Mouse (Mus musculus) CH12.LX (cell line): Measurements from ENCODE around the gene Ugcg. TPM values are rescaled to one million over a fixed set of nuclear protein-coding genes. Genes with fewer than 3 reads are reported as not detected.

Source experiments
- DNase-seq: peaks from one replicate; pipeline ENCODE4 v3.0.0-alpha.2; 2013; ENCODE audit errors: extremely low read depth
- H3K27ac ChIP-seq: 2 replicates; pipeline ENCODE4 v1.5.1; 2012; ENCODE audit warnings: low read depth, mild to moderate bottlenecking, control low read depth, moderate library complexity; ENCODE audit not compliant: insufficient read depth
- H3K27me3 ChIP-seq: replicated peaks from 2 replicates; pipeline ENCODE3; 2012; ENCODE audit warnings: inconsistent platforms
- H3K36me3 ChIP-seq, 2 experiments: replicated peaks in 1 of 2; 2 replicates each; pipeline versions ENCODE3 to v1.6.1; 2012; ENCODE audit warnings: inconsistent platforms in 1 of 2, low read length in 1 of 2, mild to moderate bottlenecking in 1 of 2, mixed read lengths in 1 of 2, moderate library complexity in 1 of 2; ENCODE audit not compliant: control insufficient read depth in 1 of 2, insufficient read depth in 1 of 2
- H3K4me1 ChIP-seq, 2 experiments: 2 replicates each; pipeline ENCODE4 v1.6.1; 2012; ENCODE audit warnings: inconsistent platforms in 1 of 2, moderate library complexity in 1 of 2; ENCODE audit not compliant: insufficient read depth in 2 of 2, control insufficient read depth in 1 of 2
- H3K4me2 ChIP-seq: 2 replicates; pipeline ENCODE4 v1.6.1; 2012; ENCODE audit warnings: low read depth, mild to moderate bottlenecking, control low read depth; ENCODE audit not compliant: poor library complexity, insufficient read depth, severe bottlenecking
- H3K4me3 ChIP-seq, 3 experiments: fragments of 150-350 bp in 1 of 3; sonication (generic) in 1 of 3; replicated peaks in 1 of 3; 2 replicates each; pipeline versions ENCODE3 to v1.5.1; 2011 to 2012; ENCODE audit warnings: low read depth in 2 of 3, low read length in 2 of 3, mild to moderate bottlenecking in 2 of 3, moderate library complexity in 2 of 3, control low read depth in 1 of 3, improper control_type of control experiment in 1 of 3, inconsistent platforms in 1 of 3, mixed read lengths in 1 of 3; ENCODE audit not compliant: poor library complexity in 1 of 3
- H3K79me2 ChIP-seq: replicated peaks from 2 replicates; pipeline ENCODE4 v1.6.1; 2012; ENCODE audit warnings: mild to moderate bottlenecking, moderate library complexity; ENCODE audit not compliant: control insufficient read depth, poor library complexity, insufficient read depth, severe bottlenecking; ENCODE audit errors: extremely low read depth
- H3K9ac ChIP-seq: 2 replicates; pipeline ENCODE4 v1.6.1; 2012; ENCODE audit warnings: low read depth, mild to moderate bottlenecking, control low read depth, moderate library complexity; ENCODE audit not compliant: insufficient read depth
- H3K9me3 ChIP-seq: replicated peaks from 2 replicates; pipeline ENCODE3; 2012; ENCODE audit warnings: low read length, inconsistent platforms, mixed read lengths
- CHD2 ChIP-seq: IDR thresholded peaks from 2 replicates; pipeline ENCODE4 v1.6.1; 2011; ENCODE audit warnings: low read length, improper control_type of control experiment
- CTCF ChIP-seq, 2 experiments: IDR thresholded peaks in 1 of 2; conservative IDR thresholded peaks in 1 of 2; 2 replicates each; pipeline ENCODE4 v1.5.1; 2011 to 2012; ENCODE audit warnings: low read depth in 2 of 2, low read length in 2 of 2, improper control_type of control experiment in 1 of 2, inconsistent platforms in 1 of 2, mild to moderate bottlenecking in 1 of 2, moderate library complexity in 1 of 2
- ELF1 ChIP-seq: IDR thresholded peaks from 2 replicates; pipeline ENCODE4 v1.6.1; 2014; ENCODE audit warnings: low read depth, mild to moderate bottlenecking, inconsistent platforms, low read length, improper control_type of control experiment
- ETS1 ChIP-seq: conservative IDR thresholded peaks from 2 replicates; pipeline ENCODE4 v1.6.1; 2012; ENCODE audit warnings: low read depth, mild to moderate bottlenecking, inconsistent platforms, low read length, improper control_type of control experiment, moderate library complexity
- HCFC1 ChIP-seq: IDR thresholded peaks from 2 replicates; pipeline ENCODE4 v1.6.1; 2012; ENCODE audit warnings: low read depth, mild to moderate bottlenecking, inconsistent platforms, low read length, improper control_type of control experiment
- JUND ChIP-seq: conservative IDR thresholded peaks from 2 replicates; pipeline ENCODE4 v1.6.1; 2011; ENCODE audit warnings: low read depth, low read length, improper control_type of control experiment
- MAX ChIP-seq: IDR thresholded peaks from 2 replicates; pipeline ENCODE4 v1.6.1; 2011; ENCODE audit warnings: low read length, improper control_type of control experiment
- MAZ ChIP-seq: IDR thresholded peaks from 2 replicates; pipeline ENCODE4 v1.6.1; 2012; ENCODE audit warnings: low read depth, mild to moderate bottlenecking, inconsistent platforms, low read length, improper control_type of control experiment, moderate library complexity
- MEF2A ChIP-seq: IDR thresholded peaks from 2 replicates; pipeline ENCODE4 v1.6.1; 2014; ENCODE audit warnings: low read depth, mild to moderate bottlenecking, inconsistent platforms, low read length, improper control_type of control experiment, borderline replicate concordance
- NELFE ChIP-seq: IDR thresholded peaks from 2 replicates; pipeline ENCODE4 v1.6.1; 2011; ENCODE audit warnings: low read depth, low read length, improper control_type of control experiment
- NRF1 ChIP-seq: IDR thresholded peaks from 2 replicates; pipeline ENCODE4 v1.6.1; 2014; ENCODE audit warnings: low read depth, mild to moderate bottlenecking, inconsistent platforms, low read length, improper control_type of control experiment, moderate library complexity
- PAX5 ChIP-seq: IDR thresholded peaks from 2 replicates; pipeline ENCODE4 v1.6.1; 2012; ENCODE audit warnings: low read length, inconsistent platforms, mixed read lengths
- POLR2AphosphoS2 ChIP-seq: IDR thresholded peaks from 2 replicates; pipeline ENCODE4 v1.6.1; 2011; ENCODE audit warnings: low read depth, low read length, improper control_type of control experiment
- RAD21 ChIP-seq: IDR thresholded peaks from 2 replicates; pipeline ENCODE4 v1.6.1; 2011; ENCODE audit warnings: low read depth, mild to moderate bottlenecking, low read length, improper control_type of control experiment, moderate library complexity
- SMC3 ChIP-seq: IDR thresholded peaks from 2 replicates; pipeline ENCODE4 v1.6.1; 2011; ENCODE audit warnings: low read depth, low read length, improper control_type of control experiment
- TBP ChIP-seq: conservative IDR thresholded peaks from 2 replicates; pipeline ENCODE4 v1.6.1; 2011; ENCODE audit warnings: low read depth, low read length, improper control_type of control experiment
- TCF12 ChIP-seq: IDR thresholded peaks from 2 replicates; pipeline ENCODE4 v1.6.1; 2014; ENCODE audit warnings: low read depth, mild to moderate bottlenecking, inconsistent platforms, low read length, improper control_type of control experiment
- UBTF ChIP-seq: IDR thresholded peaks from 2 replicates; pipeline ENCODE4 v1.6.1; 2012; ENCODE audit warnings: low read depth, mild to moderate bottlenecking, inconsistent platforms, low read length, improper control_type of control experiment, moderate library complexity
- USF1 ChIP-seq: IDR thresholded peaks from 2 replicates; pipeline ENCODE4 v1.6.1; 2014; ENCODE audit warnings: low read depth, mild to moderate bottlenecking, inconsistent platforms, low read length, improper control_type of control experiment
- ZKSCAN1 ChIP-seq: IDR thresholded peaks from 2 replicates; pipeline ENCODE4 v1.6.1; 2012; ENCODE audit warnings: low read depth, inconsistent platforms, low read length, improper control_type of control experiment, borderline replicate concordance
- ZNF384 ChIP-seq: IDR thresholded peaks from 2 replicates; pipeline ENCODE4 v1.6.1; 2012; ENCODE audit warnings: low read depth, low read length, improper control_type of control experiment, inconsistent platforms
- dilution Hi-C: fragments of 300-500 bp; cut with MboI; formaldehyde crosslinking; loops from 2 replicates; pipeline ENCODE4 v1.14.3; 2020; ENCODE audit warnings: low sequenced_read_pairs; ENCODE audit not compliant: extremely low pct_unique_long_range_greater_than_20kb, extremely low pct_ligation_motif_present
- in situ Hi-C: fragments of 300-500 bp; cut with MboI; formaldehyde crosslinking; loops from 3 replicates; pipeline ENCODE4 v1.14.3; 2019; ENCODE audit warnings: low sequenced_read_pairs, low pct_ligation_motif_present, low pct_unique_long_range_greater_than_20kb, mixed read lengths
- polyA plus RNA-seq: library from polyadenylated mRNA; unstranded; fragments of >175 nt; gene quantifications from 2 replicates; pipeline ENCODE4 v1.2.1, GENCODE M21; 2012; ENCODE audit warnings: low read depth; ENCODE audit not compliant: insufficient read length
- total RNA-seq, 2 experiments: library from RNA; depleted of rRNA; stranded (reverse); fragments of 300-350 nt in 1 of 2; fragments of >200 nt in 1 of 2; gene quantifications; 2 replicates each; pipeline ENCODE4 v1.2.3; 2012 to 2014

Ugcg gene
- total and polyA plus RNA-seq, 3 experiments = 25.8 to 69.5 (median 28.7) TPM

GRCm38 (mm10) chr4:59199341-59199740, 10.3 kb downstream of the Ugcg start (continued):
- TF ChIP-seq MAZ = no peak
- TF ChIP-seq CHD2 = peak; percentile 77
- no peak for TF ChIP-seq SMC3
- TF ChIP-seq NRF1 = peak; percentile 34; the same call in 1 of the 2 replicates
- TF ChIP-seq ETS1 = peak; percentile 94
- peak; percentile 95 for TF ChIP-seq USF1
- peak; percentile 100 for TF ChIP-seq MAX
- TF ChIP-seq NELFE = peak; percentile 61
- TF ChIP-seq MEF2A = peak; percentile 93
- TF ChIP-seq TCF12 = no peak; the same call in 1 of the 2 replicates
- 0 out of 2 replicates have a peak, but pooled peaks have one; percentile 27 for TF ChIP-seq JUND
- TF ChIP-seq POLR2AphosphoS2 = 0 out of 2 replicates have a peak, but pooled peaks have one; percentile 34
- no peak for TF ChIP-seq CTCF (conservative IDR thresholded peaks at IDR 0.05 in 1 of 2, IDR thresholded peaks at IDR 0.05 in 1 of 2; ENCODE audit: low read depth in 2 of 2, low read length in 2 of 2)

DNA sequence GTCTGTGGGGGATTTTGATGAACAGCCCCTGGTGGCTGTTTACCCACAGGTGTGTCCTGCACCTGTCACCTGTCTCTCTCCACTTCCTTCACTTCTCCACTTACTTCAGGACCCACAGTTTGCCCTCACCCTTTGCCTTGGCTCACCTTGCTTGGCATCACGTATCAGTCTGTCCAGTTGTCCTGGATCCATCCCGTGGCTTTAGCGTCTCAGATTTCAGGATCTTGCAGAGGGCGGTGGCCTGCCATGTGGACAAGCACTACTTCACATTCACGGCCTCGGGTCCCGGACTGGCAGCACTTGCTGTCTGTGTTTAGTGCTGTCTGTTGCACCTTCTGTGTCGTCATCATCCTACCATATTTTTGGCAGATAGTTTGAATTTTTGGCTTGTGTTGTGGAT, 10.7 kb downstream of the Ugcg start:
- Histone ChIP-seq H3K4me2 (peak overlapping the region; percentile 74), H3K9ac (no peak overlapping the region), H3K4me3 (peak overlapping the region; percentile 25 to 41 (median 33)), H3K36me3 (peaks cover 0 to 15% of the 10 kb centered on the region in 2 experiments), H3K4me1 (peaks cover 42 to 90% of the 10 kb centered on the region in 2 experiments), H3K9me3 (no peaks in the 10 kb centered on the region), H3K27ac (peak overlapping the region; percentile 47), H3K27me3 (no peaks in the 10 kb centered on the region), H3K79me2 (peaks cover 81% of the 10 kb centered on the region)
- dilution Hi-C loops (no loop called here), in situ Hi-C loops (loop anchor here (5.0 to 25.0 kb wide), 2 partner anchors 52 to 137 kb away; no protein-coding TSS in a partner anchor)
- peak; percentile 41 for DNase-seq
- TF ChIP-seq MAX (no peak), UBTF (no peak), CHD2 (no peak), ZNF384 (no peak), TCF12 (peak; percentile 88), ZKSCAN1 (no peak), TBP (no peak), RAD21 (no peak)

- Histone ChIP-seq H3K9me3 (no peaks in the 10 kb centered on the region), H3K27me3 (no peaks in the 10 kb centered on the region), H3K36me3 (peaks cover 0 to 14% of the 10 kb centered on the region in 2 experiments), H3K4me2 (peak overlapping the region; percentile 49; the same call in 1 of the 2 replicates), H3K4me1 (peaks cover 39 to 90% of the 10 kb centered on the region in 2 experiments), H3K27ac (peak overlapping the region; percentile 11; the same call in 1 of the 2 replicates), H3K79me2 (peaks cover 83% of the 10 kb centered on the region), H3K9ac (peak overlapping the region; percentile 14; the same call in 1 of the 2 replicates), H3K4me3 (no peak overlapping the region)
- in situ Hi-C loops = loop anchor here (5.0 kb wide), 1 partner anchor 52 kb away; no protein-coding TSS in a partner anchor
- dilution Hi-C loops = no loop called here
- TF ChIP-seq PAX5 (no peak), RAD21 (no peak), MAZ (no peak), ELF1 (no peak), HCFC1 (no peak), JUND (no peak), TBP (no peak)
- DNase-seq = no peak
Measured at GRCm38 (mm10) chr4:59200636-59201035, 11.6 kb downstream of the Ugcg start.
